Mouse (Mus musculus) heart, embryonic 15.5 days (tissue): Measurements from ENCODE around the gene Taok1. TPM values are rescaled to one million over a fixed set of nuclear protein-coding genes. Genes with fewer than 3 reads are reported as not detected.

Experiments
- ATAC-seq: fragments of 200-750 bp; cut with Nextera tagmentation; replicated peaks from 2 replicates; pipeline ENCODE4 v1.8.0; 2017; ENCODE audit warnings: low read depth, moderate TSS enrichment; ENCODE audit not compliant: insufficient number of reproducible peaks, insufficient read depth, low FRiP score
- H3K27ac ChIP-seq: fragments of 300-500 bp; sonication (generic); 2 replicates; pipeline ENCODE4 v1.5.1; 2015; ENCODE audit warnings: mild to moderate bottlenecking, inconsistent platforms
- H3K27me3 ChIP-seq: fragments of 300-500 bp; sonication (generic); 2 replicates; pipeline ENCODE4 v1.6.1; 2015; ENCODE audit warnings: inconsistent platforms
- H3K36me3 ChIP-seq: fragments of 300-500 bp; sonication (generic); 2 replicates; pipeline ENCODE4 v1.6.1; 2015; ENCODE audit warnings: mild to moderate bottlenecking, inconsistent platforms
- H3K4me1 ChIP-seq: fragments of 300-500 bp; sonication (generic); replicated peaks from 2 replicates; pipeline ENCODE4 v1.6.1; 2015; ENCODE audit warnings: inconsistent platforms
- H3K4me2 ChIP-seq: fragments of 300-500 bp; sonication (generic); 2 replicates; pipeline ENCODE4 v1.6.1; 2015; ENCODE audit warnings: inconsistent platforms, mild to moderate bottlenecking, moderate library complexity
- H3K4me3 ChIP-seq: fragments of 300-500 bp; sonication (generic); 2 replicates; pipeline ENCODE4 v1.5.1; 2015; ENCODE audit warnings: mild to moderate bottlenecking, inconsistent platforms
- H3K9ac ChIP-seq: fragments of 300-500 bp; sonication (generic); 2 replicates; pipeline ENCODE4 v1.6.1; 2015; ENCODE audit warnings: mild to moderate bottlenecking, inconsistent platforms
- H3K9me3 ChIP-seq: fragments of 300-500 bp; sonication (generic); replicated peaks from 2 replicates; pipeline ENCODE4 v1.6.1; 2016; ENCODE audit warnings: inconsistent platforms
- WGBS: fragments of 180-500 bp; shearing (Covaris S2); methylation state at CpG from one replicate; pipeline ENCODE4 v1.1.7; 2015; ENCODE audit warnings: mixed read lengths; 5-methylcytosine and 5-hydroxymethylcytosine counted together
- polyA plus RNA-seq: library from polyadenylated mRNA; unstranded; fragments of >200 nt; fragmentation: Nextera tagmentation; extraction: Ambion mirVana; gene quantifications from 2 replicates; pipeline ENCODE4 v1.2.1, GENCODE M21; 2015

Taok1 gene
- polyA plus RNA-seq, 1 experiment from 2014 or later: 13.6 TPM

GRCm38 (mm10) chr11:77506273-77506672 is 101.3 kb downstream of the Taok1 start:
- Histone ChIP-seq H3K27ac (no peak overlapping the region), H3K27me3 (no peaks in the 10 kb centered on the region), H3K9ac (no peak overlapping the region), H3K36me3 (peaks cover 40% of the 10 kb centered on the region), H3K4me2 (no peak overlapping the region), H3K4me3 (no peak overlapping the region), H3K9me3 (no peaks in the 10 kb centered on the region), H3K4me1 (peaks cover 21% of the 10 kb centered on the region)
- WGBS: 83% methylated on average over 14 of the region's 14 CpGs
- ATAC-seq: no peak

- Histone ChIP-seq H3K4me1 (peaks cover 30% of the 10 kb centered on the region), H3K27ac (no peak overlapping the region), H3K9me3 (no peaks in the 10 kb centered on the region), H3K4me2 (no peak overlapping the region), H3K9ac (no peak overlapping the region), H3K27me3 (no peaks in the 10 kb centered on the region), H3K4me3 (no peak overlapping the region), H3K36me3 (peaks cover 48% of the 10 kb centered on the region)
- 86% methylated on average over 22 of the region's 22 CpGs for WGBS
- ATAC-seq: no peak
These were observed 102.2 kb downstream of the Taok1 start for GRCm38 (mm10) chr11:77505291-77505980.

- Histone ChIP-seq H3K27ac (no peak overlapping the region), H3K4me1 (peaks cover 30% of the 10 kb centered on the region), H3K4me3 (no peak overlapping the region), H3K9ac (no peak overlapping the region), H3K36me3 (peaks cover 59% of the 10 kb centered on the region), H3K27me3 (no peaks in the 10 kb centered on the region), H3K4me2 (no peak overlapping the region), H3K9me3 (no peaks in the 10 kb centered on the region)
- WGBS: 93% methylated on average over 19 of the region's 19 CpGs
- no peak for ATAC-seq
These were observed 103.2 kb downstream of the Taok1 start for GRCm38 (mm10) chr11:77504377-77504776.

GRCm38 (mm10) chr11:77503511-77503910 is 104.1 kb downstream of the Taok1 start:
- H3K36me3 ChIP-seq: peaks cover 61% of the 10 kb centered on the region
- H3K9ac ChIP-seq: no peak overlapping the region
- ATAC-seq: no peak
- H3K27ac ChIP-seq: no peak overlapping the region; the same call in 1 of the 2 replicates
- H3K9me3 ChIP-seq: no peaks in the 10 kb centered on the region
- no peak overlapping the region for H3K4me2 ChIP-seq
- no peaks in the 10 kb centered on the region for H3K27me3 ChIP-seq
- H3K4me1 ChIP-seq: peaks cover 29% of the 10 kb centered on the region
- no peak overlapping the region for H3K4me3 ChIP-seq
- 66% methylated on average over 3 of the region's 3 CpGs for WGBS

- H3K4me3 ChIP-seq: no peak overlapping the region
- peaks cover 61% of the 10 kb centered on the region for H3K36me3 ChIP-seq
- H3K9me3 ChIP-seq: no peaks in the 10 kb centered on the region
- no peak overlapping the region for H3K9ac ChIP-seq
- H3K27ac ChIP-seq: peak overlapping the region; percentile 13; the same call in 1 of the 2 replicates
- H3K4me2 ChIP-seq: no peak overlapping the region
- WGBS: 73% methylated on average over 6 of the region's 6 CpGs
- no peak for ATAC-seq
- peaks cover 36% of the 10 kb centered on the region for H3K4me1 ChIP-seq
- H3K27me3 ChIP-seq: no peaks in the 10 kb centered on the region
These were observed 105.1 kb downstream of the Taok1 start for GRCm38 (mm10) chr11:77502481-77502880.

- no peak for ATAC-seq
- peaks cover 57% of the 10 kb centered on the region for H3K36me3 ChIP-seq
These were observed 105.6 kb downstream of the Taok1 start for GRCm38 (mm10) chr11:77501971-77502370.

GRCm38 (mm10) chr11:77501392-77501791 is 106.2 kb downstream of the Taok1 start:
- H3K4me1 ChIP-seq: peaks cover 44% of the 10 kb centered on the region
- no peaks in the 10 kb centered on the region for H3K27me3 ChIP-seq
- H3K9ac ChIP-seq: no peak overlapping the region
- H3K4me2 ChIP-seq: no peak overlapping the region
- H3K9me3 ChIP-seq: no peaks in the 10 kb centered on the region
- H3K27ac ChIP-seq: 0 out of 2 replicates have a peak overlapping the region, but pooled peaks have one; percentile 5
- H3K36me3 ChIP-seq: peaks cover 51% of the 10 kb centered on the region
- WGBS: 19% methylated on average over 5 of the region's 5 CpGs
- ATAC-seq: no peak
- H3K4me3 ChIP-seq: no peak overlapping the region

More at GRCm38 (mm10) chr11:77501971-77502370, 105.6 kb downstream of the Taok1 start:
- no peak overlapping the region for H3K9ac ChIP-seq
- peaks cover 41% of the 10 kb centered on the region for H3K4me1 ChIP-seq
- H3K27ac ChIP-seq: no peak overlapping the region
- H3K4me3 ChIP-seq: no peak overlapping the region
- H3K4me2 ChIP-seq: no peak overlapping the region
- H3K27me3 ChIP-seq: no peaks in the 10 kb centered on the region
- 92% methylated on average over 4 of the region's 4 CpGs for WGBS
- no peaks in the 10 kb centered on the region for H3K9me3 ChIP-seq

GRCm38 (mm10) chr11:77500361-77501325 is 107.0 kb downstream of the Taok1 start:
- Histone ChIP-seq H3K36me3 (peaks cover 44% of the 10 kb centered on the region), H3K4me1 (peaks cover 52% of the 10 kb centered on the region), H3K9me3 (no peaks in the 10 kb centered on the region), H3K27ac (0 out of 2 replicates have a peak overlapping the region, but pooled peaks have one; percentile 5), H3K4me3 (no peak overlapping the region), H3K4me2 (no peak overlapping the region), H3K9ac (no peak overlapping the region), H3K27me3 (no peaks in the 10 kb centered on the region)
- no peak for ATAC-seq
- 87% methylated on average over 17 of the region's 17 CpGs for WGBS

GRCm38 (mm10) chr11:77499354-77499753 is 108.3 kb downstream of the Taok1 start:
- 78% methylated on average over 7 of the region's 7 CpGs for WGBS
- no peak overlapping the region for H3K4me3 ChIP-seq
- peaks cover 32% of the 10 kb centered on the region for H3K36me3 ChIP-seq
- H3K4me1 ChIP-seq: peaks cover 64% of the 10 kb centered on the region
- H3K27ac ChIP-seq: no peak overlapping the region
- no peaks in the 10 kb centered on the region for H3K27me3 ChIP-seq
- ATAC-seq: no peak
- no peak overlapping the region for H3K4me2 ChIP-seq
- H3K9ac ChIP-seq: no peak overlapping the region
- H3K9me3 ChIP-seq: no peaks in the 10 kb centered on the region

- H3K9ac ChIP-seq: peak overlapping the region; percentile 28; the same call in 1 of the 2 replicates
- H3K4me2 ChIP-seq: peak overlapping the region; percentile 9; the same call in 1 of the 2 replicates
- ATAC-seq: no peak
- no peaks in the 10 kb centered on the region for H3K9me3 ChIP-seq
- peak overlapping the region; percentile 89 for H3K27ac ChIP-seq
- H3K27me3 ChIP-seq: no peaks in the 10 kb centered on the region
- no peak overlapping the region for H3K4me3 ChIP-seq
- peaks cover 67% of the 10 kb centered on the region for H3K4me1 ChIP-seq
- peaks cover 27% of the 10 kb centered on the region; the same call in 1 of the 2 replicates for H3K36me3 ChIP-seq
- 68% methylated on average over 12 of the region's 12 CpGs for WGBS
These were observed 109.1 kb downstream of the Taok1 start for GRCm38 (mm10) chr11:77498261-77499139.
